Mouse (Mus musculus) forebrain, postnatal 0 days (tissue): Measurements from ENCODE around the gene Pdk2. TPM values are rescaled to one million over a fixed set of nuclear protein-coding genes. Genes with fewer than 3 reads are reported as not detected.

Experiments used
- ATAC-seq: fragments of 200-750 bp; cut with Nextera tagmentation; 2 replicates; pipeline ENCODE4 v1.8.0; 2017; ENCODE audit warnings: mild to moderate bottlenecking, moderate library complexity
- DNase-seq: peaks from one replicate; pipeline ENCODE4 v3.0.0-alpha.2; 2015
- H3K27ac ChIP-seq: fragments of 300-500 bp; sonication (generic); 2 replicates; pipeline ENCODE4 v1.5.1; 2014; ENCODE audit warnings: low read depth, mild to moderate bottlenecking, antibody characterized with exemption, low read length, moderate library complexity, mixed read lengths
- H3K27me3 ChIP-seq: fragments of 300-500 bp; sonication (generic); 2 replicates; pipeline ENCODE4 v1.6.1; 2014; ENCODE audit warnings: mild to moderate bottlenecking, low read length, mixed read lengths; ENCODE audit not compliant: insufficient read depth
- H3K36me3 ChIP-seq: fragments of 300-500 bp; sonication (generic); 2 replicates; pipeline ENCODE4 v1.6.1; 2014; ENCODE audit warnings: mild to moderate bottlenecking, moderate library complexity; ENCODE audit not compliant: insufficient read depth
- H3K4me1 ChIP-seq: fragments of 300-500 bp; sonication (generic); 2 replicates; pipeline ENCODE4 v1.6.1; 2014; ENCODE audit warnings: antibody characterized with exemption; ENCODE audit not compliant: insufficient read depth
- H3K4me2 ChIP-seq: fragments of 300-500 bp; sonication (generic); 2 replicates; pipeline ENCODE4 v1.6.1; 2014; ENCODE audit warnings: low read depth, mild to moderate bottlenecking, moderate library complexity
- H3K4me3 ChIP-seq: fragments of 300-500 bp; sonication (generic); 2 replicates; pipeline ENCODE4 v1.5.1; 2014; ENCODE audit warnings: low read depth, low read length, mixed read lengths
- H3K9ac ChIP-seq: fragments of 300-500 bp; sonication (generic); 2 replicates; pipeline ENCODE4 v1.6.1; 2014; ENCODE audit warnings: mild to moderate bottlenecking
- H3K9me3 ChIP-seq: fragments of 300-500 bp; sonication (generic); 2 replicates; pipeline ENCODE4 v1.6.1; 2016; ENCODE audit warnings: low read length
- CTCF ChIP-seq: sonication (generic); IDR thresholded peaks from 2 replicates; pipeline ENCODE4 v1.5.1; 2016; ENCODE audit warnings: antibody characterized with exemption, control low read depth, low read depth
- WGBS: fragments of 180-500 bp; shearing (Covaris S2); extraction: QIAGEN DNeasy Blood & Tissue Kit; methylation state at CpG from one replicate; pipeline ENCODE4 v1.1.7; 2014; 5-methylcytosine and 5-hydroxymethylcytosine counted together
- polyA plus RNA-seq: library from polyadenylated mRNA; unstranded; fragments of >200 nt; fragmentation: Nextera tagmentation; extraction: Ambion mirVana; gene quantifications from 2 replicates; pipeline ENCODE4 v1.2.1, GENCODE M21; 2015
- total RNA-seq: library from RNA; depleted of rRNA; stranded (reverse); fragments of >200 nt; gene quantifications from 2 replicates; pipeline ENCODE4 v1.2.3, GENCODE M21; 2014

Pdk2 gene
- total and polyA plus RNA-seq, 2 experiments from 2014 or later: 6.9 to 38.1 TPM

DNA sequence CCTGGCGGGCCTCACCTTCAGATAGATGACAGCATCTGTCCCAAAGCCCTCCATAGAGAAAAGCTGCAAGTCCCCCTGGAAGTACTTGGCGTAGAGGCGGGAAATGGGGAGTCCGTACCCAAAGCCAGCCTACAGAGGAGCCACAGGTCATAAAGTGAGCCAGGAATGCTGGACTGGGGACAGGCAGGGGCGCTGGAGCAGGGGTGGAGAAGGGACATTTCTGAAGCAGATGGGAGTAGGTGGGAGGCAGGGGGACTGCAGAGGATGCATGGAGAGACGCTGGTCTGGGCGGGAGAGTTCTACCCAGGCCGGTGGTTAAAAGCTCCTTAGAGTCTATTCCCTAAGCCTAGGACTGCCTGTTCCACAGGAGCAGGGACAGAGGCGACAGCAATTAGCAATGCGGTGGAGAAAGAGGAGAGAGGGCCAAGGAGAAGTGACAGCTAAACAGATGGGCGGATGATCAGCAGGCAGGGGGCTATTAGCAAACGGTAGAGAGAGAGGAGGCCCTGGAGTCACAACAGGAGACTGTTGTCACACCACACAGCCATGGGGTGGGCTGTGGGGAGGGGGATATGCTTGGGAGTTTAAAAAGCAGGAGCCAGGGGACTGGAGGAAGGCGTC is 13.2 kb downstream of the Pdk2 start:
- Histone ChIP-seq H3K9ac (no peak overlapping the region), H3K4me1 (no peaks in the 10 kb centered on the region), H3K27me3 (no peaks in the 10 kb centered on the region), H3K36me3 (peaks cover 30% of the 10 kb centered on the region), H3K4me3 (no peak overlapping the region), H3K9me3 (no peaks in the 10 kb centered on the region), H3K4me2 (no peak overlapping the region), H3K27ac (no peak overlapping the region)
- ATAC-seq (peak; percentile 12; the same call in 1 of the 2 replicates), DNase-seq (no peak)
- no peak for TF ChIP-seq CTCF
- WGBS: 37% methylated on average over 13 of the region's 13 CpGs

DNA sequence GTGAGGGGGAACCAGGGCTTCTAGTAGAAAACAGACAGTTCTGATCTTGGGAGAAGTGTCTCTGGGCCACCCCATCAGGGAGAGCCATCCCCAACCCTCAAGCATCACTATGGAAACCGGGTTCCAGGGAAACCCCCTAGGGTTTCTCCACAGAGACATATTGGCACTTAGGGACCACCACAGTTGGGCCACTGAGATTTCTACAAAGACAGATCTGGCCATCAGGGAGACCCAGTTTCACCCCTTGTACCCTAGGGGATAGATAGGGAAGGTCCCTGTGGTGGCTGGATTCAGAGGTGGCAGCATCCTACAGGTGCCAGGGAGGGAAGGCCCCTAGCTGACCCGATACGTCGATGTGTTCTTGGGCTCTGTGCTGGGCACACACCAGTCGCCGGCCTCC is 14.3 kb downstream of the Pdk2 start:
- no peak for DNase-seq
- 84% methylated on average over 6 of the region's 6 CpGs for whole genome bisulfite sequencing
- H3K4me2 ChIP-seq: no peak overlapping the region
- no peak overlapping the region for H3K4me3 ChIP-seq
- TF ChIP-seq CTCF: no peak
- peaks cover 42% of the 10 kb centered on the region for H3K36me3 ChIP-seq
- H3K27me3 ChIP-seq: no peaks in the 10 kb centered on the region
- no peaks in the 10 kb centered on the region for H3K9me3 ChIP-seq
- H3K4me1 ChIP-seq: no peaks in the 10 kb centered on the region
- no peak overlapping the region for H3K9ac ChIP-seq
- ATAC-seq: no peak; the same call in 1 of the 2 replicates
- no peak overlapping the region for H3K27ac ChIP-seq

DNA sequence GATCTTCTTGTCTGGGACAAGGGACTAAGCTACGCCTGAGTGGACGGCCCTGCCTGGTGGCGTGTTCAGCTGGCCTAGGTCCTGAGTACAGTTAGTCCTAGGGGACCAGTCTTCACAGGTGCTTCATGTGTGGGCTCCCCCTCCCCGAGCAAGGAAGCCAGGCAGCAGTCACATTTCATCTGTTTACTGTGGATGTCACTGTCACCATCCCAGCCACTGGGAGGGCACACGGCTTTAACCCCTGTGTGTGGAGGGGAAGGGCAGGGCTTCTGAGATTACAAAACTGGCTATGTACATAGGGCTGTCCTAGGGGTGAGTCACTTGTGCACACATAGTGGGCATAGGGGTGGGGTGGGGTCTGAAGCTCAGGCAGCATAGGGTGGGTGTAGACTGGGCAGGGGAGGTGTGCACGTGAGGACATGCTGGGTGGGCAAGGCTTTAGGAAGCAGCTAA is 15.0 kb downstream of the Pdk2 start:
- Histone ChIP-seq H3K9ac (no peak overlapping the region), H3K4me2 (no peak overlapping the region), H3K27me3 (no peaks in the 10 kb centered on the region), H3K4me1 (no peaks in the 10 kb centered on the region), H3K36me3 (peaks cover 49% of the 10 kb centered on the region), H3K9me3 (no peaks in the 10 kb centered on the region), H3K27ac (no peak overlapping the region), H3K4me3 (no peak overlapping the region)
- TF ChIP-seq CTCF: no peak
- 71% methylated on average over 6 of the region's 6 CpGs for WGBS
- DNase-seq: no peak
- ATAC-seq: no peak

DNA sequence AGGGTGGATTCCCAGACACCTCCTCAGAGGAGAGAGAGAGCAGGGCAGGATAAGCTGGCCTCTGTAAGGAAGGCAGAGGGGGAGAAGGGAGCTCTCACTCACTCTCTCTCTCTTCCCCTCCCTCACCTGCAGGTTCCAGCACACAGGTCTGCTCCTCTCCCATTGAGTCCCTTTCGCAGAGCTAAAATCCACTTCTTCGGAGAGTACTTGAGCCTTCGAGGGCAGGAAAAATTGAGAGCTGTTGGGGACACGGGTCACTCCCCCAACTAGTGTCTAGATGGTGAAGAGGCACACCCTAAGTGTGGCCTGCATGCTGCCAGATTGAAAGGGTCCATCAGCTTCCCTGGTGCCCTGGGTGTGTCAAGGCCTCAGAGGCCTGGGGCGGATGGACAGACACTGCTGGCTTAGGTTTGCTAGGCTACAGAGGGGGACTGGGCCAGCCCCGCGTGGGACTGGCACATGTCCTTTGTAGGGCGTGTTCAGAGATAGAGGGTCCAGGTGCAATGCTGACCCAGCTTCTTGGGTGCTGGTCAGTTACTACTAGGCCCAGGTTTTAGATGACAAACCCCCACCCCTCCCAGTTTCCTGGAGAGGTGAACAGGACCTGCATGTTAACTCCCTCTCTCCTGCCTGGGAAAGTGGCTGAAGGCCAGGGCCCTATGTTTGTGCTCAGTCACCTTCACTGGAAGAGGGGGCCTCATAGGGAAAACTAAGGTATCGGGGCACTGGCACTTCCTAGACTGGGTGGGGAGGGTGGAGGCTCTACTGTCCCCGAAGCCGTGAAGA is 15.7 kb downstream of the Pdk2 start:
- Histone ChIP-seq H3K4me2 (no peak overlapping the region), H3K9ac (no peak overlapping the region), H3K27me3 (no peaks in the 10 kb centered on the region), H3K27ac (no peak overlapping the region), H3K4me1 (no peaks in the 10 kb centered on the region), H3K36me3 (peaks cover 56% of the 10 kb centered on the region), H3K4me3 (no peak overlapping the region), H3K9me3 (no peaks in the 10 kb centered on the region)
- DNase-seq (no peak), ATAC-seq (no peak)
- no peak for TF ChIP-seq CTCF
- 88% methylated on average over 11 of the region's 11 CpGs for WGBS

DNA sequence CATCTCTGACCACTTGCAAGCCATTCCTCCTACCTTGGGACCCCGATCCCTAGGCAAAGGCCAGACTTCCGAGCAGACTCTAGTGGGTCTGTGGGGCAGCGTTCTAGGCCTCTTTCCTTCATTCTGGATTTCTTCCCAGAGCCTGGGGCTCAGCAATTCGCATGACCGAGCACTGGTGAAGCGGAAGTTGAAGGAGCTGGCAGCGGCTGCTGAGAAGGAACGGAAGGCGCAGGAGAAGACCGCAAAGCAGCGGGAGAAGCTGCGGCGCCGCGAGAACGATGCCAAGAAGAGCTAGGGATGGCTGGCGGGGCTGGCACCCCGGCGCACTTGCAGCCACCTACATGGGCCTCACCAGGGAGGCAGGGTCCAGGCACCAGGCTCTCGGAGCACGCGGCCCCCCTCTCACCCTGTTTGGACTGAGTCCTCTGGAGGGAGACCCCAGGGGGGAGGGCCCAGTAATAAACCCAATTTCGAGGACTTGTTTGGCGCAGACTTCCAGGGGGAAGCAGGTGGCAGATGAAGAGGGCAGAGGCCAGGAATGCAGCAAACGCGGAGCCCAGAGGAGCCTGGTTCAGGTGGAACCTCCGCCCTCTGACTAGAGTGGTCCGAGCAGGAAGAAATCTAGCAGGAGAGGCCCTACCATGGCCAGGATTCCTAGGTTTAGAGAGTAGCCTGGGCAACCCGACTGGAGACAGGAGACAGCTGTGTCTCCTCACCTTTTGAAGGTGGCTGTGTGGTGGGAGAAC is 16.5 kb downstream of the Pdk2 start:
- Histone ChIP-seq H3K4me2 (no peak overlapping the region), H3K9me3 (no peaks in the 10 kb centered on the region), H3K36me3 (peaks cover 64% of the 10 kb centered on the region), H3K9ac (no peak overlapping the region), H3K4me1 (no peaks in the 10 kb centered on the region), H3K27ac (peak overlapping the region; percentile 50), H3K4me3 (no peak overlapping the region), H3K27me3 (no peaks in the 10 kb centered on the region)
- ATAC-seq (peak; percentile 28), DNase-seq (peak; percentile 66)
- no peak for TF ChIP-seq CTCF
- WGBS: 40% methylated on average over 29 of the region's 29 CpGs

DNA sequence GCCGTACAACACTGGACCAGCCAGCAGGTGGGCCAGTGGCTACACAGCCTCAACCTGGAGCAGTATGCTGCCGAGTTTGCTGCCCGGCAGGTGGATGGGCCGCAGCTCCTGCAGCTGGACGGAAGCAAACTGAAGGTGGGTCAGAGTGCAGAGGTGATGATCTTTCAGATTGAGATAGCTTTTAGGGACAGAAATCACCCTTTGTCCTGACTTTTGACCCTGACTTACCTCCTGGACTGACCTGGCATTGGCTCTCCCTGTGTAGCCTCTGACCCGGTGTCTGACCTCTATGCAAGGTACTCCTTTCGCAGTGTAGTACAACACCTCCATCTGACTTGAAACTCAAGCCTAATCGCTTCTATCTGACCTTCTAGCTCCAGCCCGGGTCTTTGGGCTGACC is 17.7 kb downstream of the Pdk2 start:
- Histone ChIP-seq H3K4me2 (no peak overlapping the region), H3K27me3 (no peaks in the 10 kb centered on the region), H3K9ac (no peak overlapping the region), H3K4me1 (no peaks in the 10 kb centered on the region), H3K27ac (no peak overlapping the region), H3K9me3 (no peaks in the 10 kb centered on the region), H3K4me3 (no peak overlapping the region), H3K36me3 (peaks cover 74% of the 10 kb centered on the region)
- ATAC-seq (no peak), DNase-seq (no peak)
- TF ChIP-seq CTCF: 0 out of 2 replicates have a peak, but pooled peaks have one; percentile 4
- 92% methylated on average over 9 of the region's 9 CpGs for WGBS
